Mouse (Mus musculus) Patski (cell line): Measurements from ENCODE around the gene Pias1. TPM values are rescaled to one million over a fixed set of nuclear protein-coding genes. Genes with fewer than 3 reads are reported as not detected.

Experiments
- ATAC-seq: fragments of 100-300 bp; one replicate; pipeline ENCODE4 v1.8.0; 2021
- CTCF ChIA-PET: fragments of 350-600 bp; sonication (Branson Sonifier 250); formaldehyde crosslinking; loops from one replicate; lab custom pipeline; 2022; ENCODE audit warnings: inconsistent platforms; lab: Charles Lee
- POLR2A ChIA-PET: fragments of 350-600 bp; sonication (Branson Sonifier 250); formaldehyde crosslinking; loops from one replicate; lab custom pipeline; 2022; ENCODE audit warnings: antibody characterized with exemption, inconsistent platforms; lab: Charles Lee
- DNase-seq: peaks from one replicate; pipeline ENCODE4 v3.0.0-alpha.2; 2011; ENCODE audit warnings: low read depth, low spot score
- H3K27me3 ChIP-seq: fragments of 371-371 bp; one replicate; pipeline ENCODE4 v1.5.1; 2021
- CTCF ChIP-seq: fragments of 100-300 bp; IDR thresholded peaks from one replicate; pipeline ENCODE4 v1.5.1; 2021
- in situ Hi-C: fragments of 300-500 bp; cut with MboI; formaldehyde crosslinking; loops from 3 replicates; pipeline ENCODE4 v1.11.1; 2018; ENCODE audit warnings: low pct_unique_long_range_greater_than_20kb, mixed read lengths
- polyA plus RNA-seq: library from polyadenylated mRNA; unstranded; gene quantifications from one replicate; pipeline ENCODE4 v1.2.3, GENCODE M21; 2021

Gene Pias1
- polyA plus RNA-seq, 1 experiment from 2014 or later, result 25.7 TPM

GRCm38 (mm10) chr9:62980777-62981202 lies 6.9 kb downstream of the Pias1 start:
- in situ Hi-C loops, result loop anchor here (5.0 kb wide), 1 partner anchor 127 kb away; no protein-coding TSS in a partner anchor
- no peaks in the 10 kb centered on the region for H3K27me3 ChIP-seq
- CTCF ChIA-PET, result no interaction called here
- POLR2A ChIA-PET, result interaction anchor here (1.0 kb wide), 1 partner anchor 49 kb away, joined by 3 read pairs; no protein-coding TSS in a partner anchor
- peak; percentile 78 for ATAC-seq
- peak; percentile 60 for DNase-seq
- TF ChIP-seq CTCF, result no peak

GRCm38 (mm10) chr9:62980162-62980776 lies 7.5 kb downstream of the Pias1 start:
- no peaks in the 10 kb centered on the region for H3K27me3 ChIP-seq
- DNase-seq, result no peak
- CTCF ChIA-PET, result no interaction called here
- ATAC-seq, result peak; percentile 48
- POLR2A ChIA-PET, result interaction anchor here (0.7 to 1.0 kb wide), 2 partner anchors 50 to 126 kb away, joined by 3 to 4 read pairs; no protein-coding TSS in a partner anchor
- no peak for TF ChIP-seq CTCF
- in situ Hi-C loops, result loop anchor here (5.0 kb wide), 1 partner anchor 127 kb away; no protein-coding TSS in a partner anchor

- DNase-seq (no peak), ATAC-seq (peak; percentile 19)
- in situ Hi-C loops, result loop anchor here (5.0 kb wide), 1 partner anchor 128 kb away; no protein-coding TSS in a partner anchor
- POLR2A ChIA-PET, result interaction anchor here (0.5 to 0.7 kb wide), 2 partner anchors 126 kb away, joined by 3 to 4 read pairs; no protein-coding TSS in a partner anchor
- H3K27me3 ChIP-seq, result no peaks in the 10 kb centered on the region
- CTCF ChIA-PET, result interaction anchor here (1.0 kb wide), 1 partner anchor 145 kb away, joined by 3 read pairs; no protein-coding TSS in a partner anchor
- no peak for TF ChIP-seq CTCF
These were observed 8.1 kb downstream of the Pias1 start for GRCm38 (mm10) chr9:62979461-62980161.

GRCm38 (mm10) chr9:62977152-62977551 lies 10.6 kb downstream of the Pias1 start:
- H3K27me3 ChIP-seq, result no peaks in the 10 kb centered on the region
- in situ Hi-C loops, result no loop called here
- CTCF ChIA-PET, result interaction anchor here (1.2 kb wide), 1 partner anchor 132 kb away, joined by 4 read pairs; no protein-coding TSS in a partner anchor
- POLR2A ChIA-PET, result no interaction called here
- no peak for DNase-seq
- no peak for TF ChIP-seq CTCF
- ATAC-seq, result no peak

GRCm38 (mm10) chr9:62975830-62976229 lies 11.9 kb downstream of the Pias1 start:
- no peak for TF ChIP-seq CTCF
- POLR2A ChIA-PET, result no interaction called here
- ATAC-seq, result no peak
- CTCF ChIA-PET, result interaction anchor here (1.0 to 1.6 kb wide), 2 partner anchors 13 to 128 kb away, joined by 3 read pairs; no protein-coding TSS in a partner anchor
- DNase-seq, result no peak
- in situ Hi-C loops, result no loop called here
- H3K27me3 ChIP-seq, result no peaks in the 10 kb centered on the region

GRCm38 (mm10) chr9:62974439-62974838 lies 13.3 kb downstream of the Pias1 start:
- DNase-seq (no peak), ATAC-seq (no peak)
- POLR2A ChIA-PET, result interaction anchor here (1.4 kb wide), 1 partner anchor 59 kb away, joined by 4 read pairs; no protein-coding TSS in a partner anchor
- no peaks in the 10 kb centered on the region for H3K27me3 ChIP-seq
- in situ Hi-C loops, result loop anchor here (5.0 kb wide), 1 partner anchor 153 kb away; no protein-coding TSS in a partner anchor
- CTCF ChIA-PET, result interaction anchor here (1.0 to 1.6 kb wide), 3 partner anchors 12 to 150 kb away, joined by 3 to 4 read pairs (median 3); no protein-coding TSS in a partner anchor
- TF ChIP-seq CTCF, result peak; percentile 69

- in situ Hi-C loops, result loop anchor here (5.0 kb wide), 1 partner anchor 155 kb away; no protein-coding TSS in a partner anchor
- ChIA-PET CTCF (interaction anchor here (0.7 to 2.8 kb wide), 6 partner anchors 22 to 151 kb away, joined by 3 to 8 read pairs (median 4); no protein-coding TSS in a partner anchor), POLR2A (interaction anchor here (0.6 kb wide), 1 partner anchor 70 kb away, joined by 4 read pairs; no protein-coding TSS in a partner anchor)
- DNase-seq, result peak; percentile 56
- TF ChIP-seq CTCF, result peak; percentile 80
- peak; percentile 83 for ATAC-seq
- H3K27me3 ChIP-seq, result no peaks in the 10 kb centered on the region
These were observed 15.5 kb downstream of the Pias1 start for GRCm38 (mm10) chr9:62972073-62972745.

- DNase-seq (no peak), ATAC-seq (no peak)
- no peak for TF ChIP-seq CTCF
- POLR2A ChIA-PET, result no interaction called here
- in situ Hi-C loops, result loop anchor here (5.0 kb wide), 1 partner anchor 157 kb away; no protein-coding TSS in a partner anchor
- no peaks in the 10 kb centered on the region for H3K27me3 ChIP-seq
- CTCF ChIA-PET, result interaction anchor here (1.3 kb wide), 1 partner anchor 13 kb away, joined by 5 read pairs; no protein-coding TSS in a partner anchor
These were observed 17.4 kb downstream of the Pias1 start for GRCm38 (mm10) chr9:62970345-62970744.

GRCm38 (mm10) chr9:62966018-62966417 lies 21.7 kb downstream of the Pias1 start:
- no peak for TF ChIP-seq CTCF
- in situ Hi-C loops, result no loop called here
- no peaks in the 10 kb centered on the region for H3K27me3 ChIP-seq
- no peak for DNase-seq
- ChIA-PET CTCF (interaction anchor here (1.1 to 1.5 kb wide), 3 partner anchors 12 to 158 kb away, joined by 3 to 4 read pairs (median 3); no protein-coding TSS in a partner anchor), POLR2A (no interaction called here)
- no peak for ATAC-seq
